Mouse (Mus musculus): ENCODE results near the gene Pmfbp1. TPM values are rescaled to one million over a fixed set of nuclear protein-coding genes. Genes with fewer than 3 reads are reported as not detected.

Pmfbp1 gene
- polyA plus RNA-seq, 1 experiment: not detected

DNA sequence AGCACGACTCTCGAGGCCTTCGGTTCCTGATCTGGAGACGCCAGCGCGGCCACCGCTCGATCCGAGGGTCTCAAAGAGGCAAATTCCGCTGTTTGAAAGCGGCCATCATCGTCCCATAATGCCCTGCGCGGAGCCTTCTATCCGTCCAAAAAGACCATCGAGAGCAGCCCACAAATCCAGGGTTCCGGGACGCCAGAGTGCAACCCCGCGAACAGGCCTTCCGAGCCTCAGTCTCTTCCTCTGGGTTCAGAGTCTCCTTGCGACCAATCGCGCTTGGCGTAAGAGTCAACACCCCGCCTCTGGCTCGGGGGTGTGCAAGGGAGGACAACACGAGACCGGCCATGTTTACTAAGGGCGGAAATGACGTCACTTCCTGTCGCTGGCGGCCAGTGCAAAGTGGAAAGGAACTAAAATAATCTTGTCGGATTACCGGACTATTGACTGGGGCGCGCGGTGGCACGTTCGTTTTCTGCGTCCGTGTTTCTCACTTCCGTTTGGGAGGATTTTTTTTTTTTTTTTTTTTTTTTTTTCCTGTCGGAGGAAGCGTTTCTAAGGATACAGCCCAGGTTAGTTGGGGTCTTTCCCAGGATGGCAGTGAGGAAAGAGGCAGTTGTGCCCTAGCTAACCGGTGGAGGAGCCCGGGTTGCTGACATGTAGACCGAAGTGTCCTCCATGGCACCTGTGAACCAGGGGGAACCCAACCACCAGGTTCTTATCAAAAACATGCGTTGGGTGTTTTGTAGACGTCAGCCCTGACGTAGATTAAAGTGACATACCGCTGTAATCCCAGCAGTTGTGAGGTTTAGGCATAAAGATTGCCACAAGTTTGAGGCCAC lies 71.9 kb downstream of the Pmfbp1 start, which contains the start of the genes Dhx38 and Txnl4b:
Gene Dhx38, minus strand, starts transcription at position 364 of the 836 bp plus-strand sequence.
Gene Txnl4b, plus strand, starts transcription at position 395 of the 836 bp plus-strand sequence.
- H3K4me3 ChIP-seq (ENCODE audit: low read depth, low read length): peak within 1 kb of the TSS; percentile 90
- no peaks in the 10 kb centered on the region for H3K27me3 ChIP-seq (ENCODE audit: control insufficient read depth, insufficient read depth, low read length)
- WGBS: under 1% methylated on average over 52 of the region's 52 CpGs
- H3K27ac ChIP-seq (ENCODE audit: insufficient read depth, low read depth, low read length): peak within 1 kb of the TSS; percentile 89
- TF ChIP-seq POLR2A (IDR thresholded peaks at IDR 0.05; ENCODE audit: low read depth, low read length) (peak; percentile 34; the same call in 1 of the 2 replicates), CTCF (IDR thresholded peaks at IDR 0.05; ENCODE audit: extremely low read depth, insufficient read length, insufficient replicate concordance, low read depth, low read length) (no peak)
- peaks cover 28% of the 10 kb centered on the region for H3K36me3 ChIP-seq (ENCODE audit: control insufficient read depth, insufficient read depth, low read length)
- H3K4me1 ChIP-seq (ENCODE audit: control insufficient read depth, insufficient read depth, insufficient read length, low read length): no peaks in the 10 kb centered on the region; the same call in 1 of the 2 replicates

DNA sequence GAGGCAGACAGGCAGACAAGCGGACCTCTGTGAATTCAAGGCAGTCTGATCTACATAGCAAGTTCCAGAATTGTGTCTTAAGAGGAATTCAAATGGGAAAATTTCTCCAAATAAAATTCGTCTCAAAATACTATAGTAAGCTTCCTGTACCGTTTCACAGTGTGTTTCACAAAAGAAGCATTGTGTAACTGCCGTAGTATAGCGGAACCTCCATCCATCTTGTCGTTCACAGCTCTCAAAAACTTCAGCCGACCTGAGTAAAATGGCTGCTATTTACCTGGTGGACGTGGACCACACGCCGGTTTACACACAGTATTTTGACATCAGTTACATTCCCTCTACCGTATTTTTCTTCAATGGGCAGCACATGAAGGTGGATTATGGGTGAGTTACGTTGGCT lies 77.3 kb downstream of the Pmfbp1 start:
- Histone ChIP-seq H3K27me3 (ENCODE audit: control insufficient read depth, insufficient read depth, low read length) (no peaks in the 10 kb centered on the region), H3K4me3 (ENCODE audit: low read depth, low read length) (no peak overlapping the region), H3K27ac (ENCODE audit: insufficient read depth, low read depth, low read length) (no peak overlapping the region), H3K36me3 (ENCODE audit: control insufficient read depth, insufficient read depth, low read length) (peaks cover 19% of the 10 kb centered on the region), H3K4me1 (ENCODE audit: control insufficient read depth, insufficient read depth, insufficient read length, low read length) (no peaks in the 10 kb centered on the region; the same call in 1 of the 2 replicates)
- WGBS: 88% methylated on average over 12 of the region's 12 CpGs
- no peak for TF ChIP-seq POLR2A (IDR thresholded peaks at IDR 0.05; ENCODE audit: low read depth, low read length)
- no peak for TF ChIP-seq CTCF (IDR thresholded peaks at IDR 0.05; ENCODE audit: extremely low read depth, insufficient read length, insufficient replicate concordance, low read depth, low read length)

DNA sequence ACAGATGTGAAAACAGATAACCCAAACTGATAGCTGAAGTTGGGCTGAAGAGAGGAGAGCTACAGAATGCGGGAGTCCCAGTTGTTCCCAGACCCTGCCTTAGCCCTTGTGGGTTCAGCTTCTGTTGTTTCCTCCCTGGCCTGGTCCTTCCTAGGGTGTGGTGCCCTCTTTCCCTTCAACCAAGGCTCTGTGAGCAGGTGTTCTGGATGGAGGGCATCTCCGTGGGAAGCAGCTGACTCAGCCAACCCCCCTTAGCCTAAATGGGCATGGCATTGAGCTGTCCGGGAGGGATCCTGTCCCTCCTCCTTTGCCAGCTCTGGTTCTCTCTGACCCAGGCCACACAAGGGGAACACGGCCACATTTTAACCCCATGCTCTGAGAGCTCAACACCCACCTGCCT lies 82.5 kb downstream of the Pmfbp1 start:
- Histone ChIP-seq H3K4me1 (ENCODE audit: control insufficient read depth, insufficient read depth, insufficient read length, low read length) (no peaks in the 10 kb centered on the region), H3K27me3 (ENCODE audit: control insufficient read depth, insufficient read depth, low read length) (no peaks in the 10 kb centered on the region), H3K36me3 (ENCODE audit: control insufficient read depth, insufficient read depth, low read length) (peaks cover 7% of the 10 kb centered on the region), H3K4me3 (ENCODE audit: low read depth, low read length) (no peak overlapping the region), H3K27ac (ENCODE audit: insufficient read depth, low read depth, low read length) (no peak overlapping the region)
- 63% methylated on average over 4 of the region's 4 CpGs for WGBS
- TF ChIP-seq CTCF (IDR thresholded peaks at IDR 0.05; ENCODE audit: extremely low read depth, insufficient read length, insufficient replicate concordance, low read depth, low read length) (no peak), POLR2A (IDR thresholded peaks at IDR 0.05; ENCODE audit: low read depth, low read length) (no peak)

DNA sequence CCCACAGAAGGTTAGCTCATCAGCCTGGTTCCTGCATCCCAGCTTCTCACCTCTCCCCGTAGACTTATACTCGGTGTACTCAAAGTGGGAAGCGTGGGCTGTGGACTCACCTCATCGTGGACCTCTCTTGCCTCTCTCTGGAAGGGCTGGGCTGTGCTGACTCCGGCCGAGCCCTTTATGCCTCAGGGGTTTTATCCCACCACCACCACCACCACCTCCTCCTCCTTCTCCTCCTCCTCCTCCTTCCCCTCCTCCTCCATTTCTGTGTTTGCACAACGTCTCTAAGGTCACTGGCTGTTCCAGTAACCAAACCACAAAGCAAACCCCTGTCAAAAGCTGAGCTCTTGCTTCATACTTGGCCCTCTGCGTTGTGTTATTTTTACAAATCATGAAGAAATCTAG lies 85.1 kb downstream of the Pmfbp1 start, which contains the start of gene Hp:
Gene Hp, minus strand, starts transcription at position 273 of the 402 bp plus-strand sequence.
- TF ChIP-seq POLR2A (IDR thresholded peaks at IDR 0.05; ENCODE audit: low read depth, low read length) (no peak), CTCF (IDR thresholded peaks at IDR 0.05; ENCODE audit: extremely low read depth, insufficient read length, insufficient replicate concordance, low read depth, low read length) (no peak)
- H3K36me3 ChIP-seq (ENCODE audit: control insufficient read depth, insufficient read depth, low read length): no peaks in the 10 kb centered on the region
- no peaks in the 10 kb centered on the region for H3K27me3 ChIP-seq (ENCODE audit: control insufficient read depth, insufficient read depth, low read length)
- no peaks in the 10 kb centered on the region for H3K4me1 ChIP-seq (ENCODE audit: control insufficient read depth, insufficient read depth, insufficient read length, low read length)
- 39% methylated on average over 8 of the region's 8 CpGs for WGBS
- no peak within 1 kb of the TSS for H3K27ac ChIP-seq (ENCODE audit: insufficient read depth, low read depth, low read length)
- H3K4me3 ChIP-seq (ENCODE audit: low read depth, low read length): no peak within 1 kb of the TSS

DNA sequence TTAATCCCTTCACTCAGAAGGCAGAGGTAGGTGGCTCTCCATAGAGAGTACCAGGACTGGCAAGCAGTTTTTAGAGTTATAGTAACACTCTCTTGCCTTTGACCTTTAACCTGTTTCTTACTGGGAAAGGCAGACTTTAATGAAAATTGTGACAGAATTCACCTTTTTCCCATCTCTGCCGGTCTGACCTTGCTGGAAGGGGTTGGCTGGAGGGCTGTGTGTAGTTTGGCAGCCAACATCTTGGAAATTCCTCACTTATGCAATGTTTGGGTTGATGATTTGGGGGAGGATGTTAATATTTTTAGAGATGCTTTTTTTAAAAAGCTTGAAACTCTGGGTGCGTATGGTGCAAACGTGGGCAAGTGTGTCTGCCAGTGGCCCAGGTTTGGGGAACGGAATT lies 90.5 kb downstream of the Pmfbp1 start:
- no peak overlapping the region for H3K27ac ChIP-seq (ENCODE audit: insufficient read depth, low read depth, low read length)
- H3K4me3 ChIP-seq (ENCODE audit: low read depth, low read length): no peak overlapping the region
- 83% methylated on average over 4 of the region's 4 CpGs for WGBS
- H3K36me3 ChIP-seq (ENCODE audit: control insufficient read depth, insufficient read depth, low read length): no peaks in the 10 kb centered on the region
- no peak for TF ChIP-seq POLR2A (IDR thresholded peaks at IDR 0.05; ENCODE audit: low read depth, low read length)
- TF ChIP-seq CTCF (IDR thresholded peaks at IDR 0.05; ENCODE audit: extremely low read depth, insufficient read length, insufficient replicate concordance, low read depth, low read length): no peak
- H3K4me1 ChIP-seq (ENCODE audit: control insufficient read depth, insufficient read depth, insufficient read length, low read length): no peaks in the 10 kb centered on the region
- no peaks in the 10 kb centered on the region for H3K27me3 ChIP-seq (ENCODE audit: control insufficient read depth, insufficient read depth, low read length)

DNA sequence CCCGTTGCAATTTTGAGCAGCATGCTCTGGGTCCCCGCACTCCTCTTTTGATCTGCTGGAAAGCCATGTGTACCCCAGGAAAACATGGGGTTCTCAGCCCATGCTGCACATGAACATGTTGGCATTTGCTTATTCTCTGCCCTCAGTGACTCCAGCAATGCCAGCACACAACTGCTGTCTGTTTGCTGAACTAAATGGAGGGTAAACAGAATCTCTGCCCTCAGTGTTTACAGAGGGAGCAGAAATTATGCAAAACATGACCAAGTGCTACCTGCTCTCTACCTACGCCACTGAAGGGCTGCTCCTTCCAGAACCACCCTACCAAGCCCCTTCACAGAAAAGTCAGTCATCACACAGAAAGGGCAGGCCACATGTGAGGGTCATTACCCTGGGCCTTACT lies 91.0 kb downstream of the Pmfbp1 start:
- Histone ChIP-seq H3K27ac (ENCODE audit: insufficient read depth, low read depth, low read length) (no peak overlapping the region), H3K4me1 (ENCODE audit: control insufficient read depth, insufficient read depth, insufficient read length, low read length) (no peaks in the 10 kb centered on the region)
- 46% methylated on average over 3 of the region's 3 CpGs for WGBS

DNA sequence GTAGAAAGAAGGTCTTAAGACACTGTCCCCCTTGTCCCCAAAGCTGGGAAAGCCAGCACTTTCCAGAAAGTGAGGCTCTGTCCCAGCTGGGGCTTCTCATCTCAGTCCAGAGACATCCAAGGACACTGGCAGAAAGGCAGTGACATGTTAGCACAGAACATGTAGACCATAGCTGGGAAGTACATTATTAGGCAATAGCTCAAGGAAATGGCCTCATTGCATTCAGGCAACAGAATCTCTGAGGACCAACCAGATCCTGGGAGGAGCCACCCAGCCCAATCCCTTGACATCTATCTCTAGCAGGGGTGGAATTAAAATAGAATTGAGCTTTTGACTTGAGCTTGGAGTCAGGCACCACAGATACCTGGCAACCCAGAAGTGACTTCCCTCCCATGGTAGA lies 91.8 kb downstream of the Pmfbp1 start:
- TF ChIP-seq POLR2A (IDR thresholded peaks at IDR 0.05; ENCODE audit: low read depth, low read length) (no peak), CTCF (IDR thresholded peaks at IDR 0.05; ENCODE audit: extremely low read depth, insufficient read length, insufficient replicate concordance, low read depth, low read length) (no peak)
- Histone ChIP-seq H3K27me3 (ENCODE audit: control insufficient read depth, insufficient read depth, low read length) (no peaks in the 10 kb centered on the region), H3K36me3 (ENCODE audit: control insufficient read depth, insufficient read depth, low read length) (no peaks in the 10 kb centered on the region), H3K27ac (ENCODE audit: insufficient read depth, low read depth, low read length) (no peak overlapping the region), H3K4me1 (ENCODE audit: control insufficient read depth, insufficient read depth, insufficient read length, low read length) (no peaks in the 10 kb centered on the region), H3K4me3 (ENCODE audit: low read depth, low read length) (no peak overlapping the region)

More for the DNA sequence above, 91.0 kb downstream of the Pmfbp1 start:
- H3K27me3 ChIP-seq (ENCODE audit: control insufficient read depth, insufficient read depth, low read length): no peaks in the 10 kb centered on the region
- TF ChIP-seq POLR2A (IDR thresholded peaks at IDR 0.05; ENCODE audit: low read depth, low read length): no peak
- TF ChIP-seq CTCF (IDR thresholded peaks at IDR 0.05; ENCODE audit: extremely low read depth, insufficient read length, insufficient replicate concordance, low read depth, low read length): no peak
- H3K4me3 ChIP-seq (ENCODE audit: low read depth, low read length): no peak overlapping the region
- no peaks in the 10 kb centered on the region for H3K36me3 ChIP-seq (ENCODE audit: control insufficient read depth, insufficient read depth, low read length)

Measured in small intestine, adult 2 months (tissue).